Mouse (Mus musculus): Measurements from ENCODE around the gene Slc7a14.

The Slc7a14 gene

GRCm38 (mm10) chr3:31208458-31208994 is 101.7 kb downstream of the Slc7a14 start:
- DNase-seq (ENCODE audit: low spot score) = no peak

DNA sequence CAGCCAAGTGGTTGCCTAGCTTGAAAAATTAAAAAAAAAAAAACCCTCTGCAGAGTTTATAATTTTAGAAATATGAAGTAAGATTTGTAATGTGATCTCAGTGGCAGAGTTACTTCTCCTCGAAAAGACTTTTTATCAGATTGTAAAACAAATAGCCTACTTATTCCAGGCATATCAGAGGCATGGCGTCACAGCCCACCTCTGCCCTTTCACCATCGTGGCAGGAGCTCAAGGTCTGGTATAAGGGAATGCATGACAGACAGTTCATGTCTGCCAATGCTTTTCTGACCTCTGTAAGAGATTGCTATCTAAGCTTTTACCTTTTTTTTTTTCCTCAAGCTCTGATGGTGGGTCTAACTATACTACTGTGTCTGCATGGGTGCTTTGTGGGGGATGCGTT is 102.1 kb downstream of the Slc7a14 start:
- no peak for DNase-seq (ENCODE audit: low spot score)

DNA sequence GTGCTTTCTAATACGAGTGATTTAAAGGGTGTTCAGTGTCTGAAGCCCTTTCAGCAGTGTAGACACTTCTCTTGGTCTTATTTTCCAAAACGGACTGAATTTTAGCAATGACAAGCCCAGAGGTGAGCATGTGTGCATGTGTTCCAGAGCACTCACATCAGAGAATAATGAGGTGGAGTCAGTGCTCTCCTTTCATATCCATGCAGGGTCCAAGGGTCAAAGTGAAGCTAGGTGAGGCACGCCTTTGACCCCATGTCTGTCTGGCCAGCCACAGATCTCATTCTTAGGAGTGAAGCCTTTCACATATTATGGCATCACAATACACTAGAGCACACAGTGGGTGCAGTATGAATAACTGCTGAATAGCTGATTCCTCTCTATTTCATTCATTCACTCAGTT is 105.0 kb downstream of the Slc7a14 start:
- no peak for DNase-seq (ENCODE audit: low spot score)

- DNase-seq (ENCODE audit: low spot score) = no peak
Measured at GRCm38 (mm10) chr3:31203947-31204346, 106.2 kb downstream of the Slc7a14 start.

GRCm38 (mm10) chr3:31199162-31199877 is 110.9 kb downstream of the Slc7a14 start:
- DNase-seq (ENCODE audit: low spot score) = no peak

DNA sequence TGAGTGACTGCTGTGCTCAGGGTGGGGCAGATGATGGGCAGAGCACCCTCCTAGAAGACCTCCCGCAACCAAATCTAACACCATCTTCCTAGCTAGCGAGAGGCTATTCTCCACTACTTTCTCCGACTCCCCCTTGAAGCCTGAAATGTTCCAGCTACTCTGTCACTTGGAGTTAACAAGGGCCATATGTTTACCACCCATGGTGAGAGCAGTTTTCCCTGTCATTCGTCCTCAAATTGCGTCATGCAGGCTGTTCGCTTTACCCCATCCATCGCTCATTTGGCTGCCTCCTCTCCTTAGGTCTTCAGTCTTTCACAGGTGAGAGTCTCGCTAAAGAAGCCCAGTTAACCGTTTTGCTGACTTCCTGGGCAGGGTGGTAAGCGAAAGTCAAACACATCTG is 118.8 kb downstream of the Slc7a14 start:
- DNase-seq (ENCODE audit: low spot score) = no peak

- DNase-seq (ENCODE audit: low spot score) = no peak
Measured at GRCm38 (mm10) chr3:31190342-31190741, 119.8 kb downstream of the Slc7a14 start.

DNA sequence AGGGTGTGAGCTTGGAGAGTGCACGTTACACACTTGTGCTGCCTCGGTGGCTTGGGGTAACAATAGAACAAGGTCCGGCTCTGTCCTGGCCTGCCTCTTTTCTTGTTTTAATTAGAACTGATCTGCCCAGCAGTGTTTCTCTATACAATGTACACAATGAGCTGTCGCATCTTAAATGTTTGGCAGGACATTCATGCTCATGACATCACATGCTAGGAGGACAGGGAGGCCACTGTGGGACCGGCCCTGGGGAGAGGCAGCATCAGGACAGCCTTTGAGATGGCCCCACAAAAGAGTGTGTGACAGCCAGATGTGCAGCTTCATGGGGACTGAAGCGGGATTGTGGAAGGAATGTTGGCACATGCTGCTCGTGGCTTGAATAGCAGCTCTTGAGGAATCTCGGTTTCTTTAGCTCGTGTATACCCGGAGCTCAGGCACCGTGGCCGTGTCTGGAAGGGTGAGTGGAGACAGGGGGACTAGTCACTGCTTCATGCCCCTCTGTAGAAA is 143.8 kb downstream of the Slc7a14 start:
- DNase-seq (ENCODE audit: low spot score) = no peak

GRCm38 (mm10) chr3:31165803-31166202 is 144.4 kb downstream of the Slc7a14 start:
- no peak for DNase-seq (ENCODE audit: low spot score)

GRCm38 (mm10) chr3:31162860-31163259 is 147.3 kb downstream of the Slc7a14 start:
- no peak for DNase-seq (ENCODE audit: low spot score)

- no peak for DNase-seq (ENCODE audit: low spot score)
Measured at GRCm38 (mm10) chr3:31161336-31161735, 148.8 kb downstream of the Slc7a14 start.

DNA sequence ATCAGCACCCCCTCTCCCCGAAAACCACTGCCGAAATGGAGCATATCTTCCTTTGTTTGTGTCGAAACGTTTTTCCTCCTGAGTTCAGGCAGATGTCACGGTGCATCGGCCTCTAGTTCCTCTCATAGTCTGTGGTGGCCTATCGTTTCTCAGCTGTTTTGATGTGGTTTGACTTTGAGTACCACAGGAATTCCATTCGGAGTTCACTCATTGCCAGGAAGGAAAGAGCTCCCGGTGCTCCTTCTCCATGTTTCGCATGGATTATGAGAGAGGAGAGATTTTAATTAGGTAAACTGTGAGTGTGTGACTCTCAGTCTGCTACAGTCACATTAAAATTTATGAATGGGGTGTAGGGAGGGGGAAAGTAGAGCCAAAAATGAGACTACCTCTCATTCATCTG is 150.1 kb downstream of the Slc7a14 start:
- DNase-seq (ENCODE audit: low spot score) = no peak

DNA sequence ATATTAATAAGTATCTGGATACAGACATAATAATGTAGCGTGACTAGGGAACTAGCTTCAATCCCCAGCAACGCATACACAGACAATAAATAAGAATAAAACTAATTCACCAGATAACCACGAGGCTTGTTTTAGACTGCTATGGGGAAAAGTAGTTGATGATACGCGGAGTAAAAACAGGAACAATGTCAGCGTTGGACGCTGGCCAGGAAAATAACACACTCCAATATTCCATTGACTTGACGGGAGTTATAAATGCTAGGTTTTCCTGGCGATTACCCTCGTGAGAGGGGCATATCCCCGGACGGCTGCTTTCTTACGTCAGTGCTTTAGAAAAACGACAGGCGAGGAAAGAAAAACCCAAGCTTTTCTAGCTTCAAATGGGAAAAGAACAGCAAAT is 152.4 kb downstream of the Slc7a14 start:
- DNase-seq (ENCODE audit: low spot score) = no peak

DNA sequence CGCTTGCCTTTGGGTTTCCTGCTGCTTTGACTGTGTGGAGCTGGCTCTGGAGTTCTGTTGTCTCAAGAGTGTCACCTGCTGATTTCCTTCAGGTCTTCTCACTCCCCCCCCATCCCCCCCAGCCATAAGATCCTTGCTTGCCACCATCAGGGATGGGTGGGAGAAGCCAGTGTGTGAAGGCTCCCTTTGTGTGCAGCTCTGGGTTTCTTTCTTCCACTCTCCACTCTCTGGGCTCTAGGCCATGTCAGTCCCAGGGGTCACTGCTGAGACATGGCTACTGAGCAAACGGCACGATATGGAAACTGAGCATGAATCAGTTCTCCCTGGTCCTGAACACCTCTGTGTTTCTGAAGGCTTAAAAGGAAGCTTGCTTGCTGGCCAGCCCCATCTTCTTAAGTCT is 154.1 kb downstream of the Slc7a14 start:
- DNase-seq (ENCODE audit: low spot score) = no peak
